Mouse (Mus musculus) limb, embryonic 10.5 days (tissue): ENCODE measurements around the gene BC049352. TPM values are rescaled to one million over a fixed set of nuclear protein-coding genes. Genes with fewer than 3 reads are reported as not detected.

ENCODE experiments used
- DNase-seq: peaks from one replicate; pipeline ENCODE4 v3.0.0-alpha.2; 2017; ENCODE audit warnings: low spot score
- H3K27ac ChIP-seq: fragments of 300-500 bp; sonication (generic); 2 replicates; pipeline ENCODE4 v1.5.1; 2016; ENCODE audit warnings: mild to moderate bottlenecking
- H3K27me3 ChIP-seq: fragments of 300-500 bp; sonication (generic); 2 replicates; pipeline ENCODE4 v1.6.1; 2016; ENCODE audit warnings: low read depth, mild to moderate bottlenecking; ENCODE audit not compliant: poor library complexity, severe bottlenecking
- H3K36me3 ChIP-seq: fragments of 300-500 bp; sonication (generic); 2 replicates; pipeline ENCODE4 v1.6.1; 2016; ENCODE audit warnings: mild to moderate bottlenecking, moderate library complexity
- H3K4me1 ChIP-seq: fragments of 300-500 bp; sonication (generic); 2 replicates; pipeline ENCODE4 v1.6.1; 2016
- H3K4me3 ChIP-seq: fragments of 300-500 bp; sonication (generic); 2 replicates; pipeline ENCODE4 v1.5.1; 2016; ENCODE audit warnings: mild to moderate bottlenecking, moderate library complexity
- H3K9me3 ChIP-seq: fragments of 300-500 bp; sonication (generic); replicated peaks from 2 replicates; pipeline ENCODE4 v1.6.1; 2016; ENCODE audit warnings: mild to moderate bottlenecking
- whole genome bisulfite sequencing: fragments of 180-500 bp; shearing (Covaris S2); methylation state at CpG from one replicate; pipeline ENCODE4 v1.1.7; 2016; 5-methylcytosine and 5-hydroxymethylcytosine counted together
- microRNA-seq: library from miRNA; unstranded; fragments of <30 nt; microRNA quantifications from one replicate; pipeline ENCODE4, GENCODE M21; 2017
- polyA plus RNA-seq: library from polyadenylated mRNA; unstranded; fragments of >200 nt; fragmentation: Nextera tagmentation; extraction: Ambion mirVana; gene quantifications from 2 replicates; pipeline ENCODE4 v1.2.1, GENCODE M21; 2016

BC049352 gene
- polyA plus RNA-seq, 1 experiment from 2014 or later, result not detected

GRCm38 (mm10) chr9:45299231-45300006 is 117.6 kb downstream of the BC049352 start:
- Histone ChIP-seq H3K27ac (no peak overlapping the region), H3K9me3 (no peaks in the 10 kb centered on the region), H3K4me3 (no peak overlapping the region), H3K27me3 (no peaks in the 10 kb centered on the region), H3K4me1 (peaks cover 5% of the 10 kb centered on the region), H3K36me3 (no peaks in the 10 kb centered on the region)
- 78% methylated on average over 11 of the region's 11 CpGs for WGBS
- peak; percentile 71 for DNase-seq

Small RNA genes lying within 50 kb of the gene (microRNA-seq; reads per million reads assigned to microRNA genes)
- not detected for gene Mir7086

Other genes with a start within 250 kb of the BC049352 start
- gene Ube4a, start 216.4 kb upstream of the BC049352 start, polyA plus RNA-seq, result 20.4 and 24.2 TPM in 2 replicates
- gene Cd3g, start 201.6 kb upstream of the BC049352 start, polyA plus RNA-seq, result not detected in 2 replicates
- gene Cd3d, start 200.2 kb upstream of the BC049352 start, polyA plus RNA-seq, result not detected in 2 replicates
- gene Cd3e, start 172.4 kb upstream of the BC049352 start, polyA plus RNA-seq, result not detected in 2 replicates
- gene Mpzl2, start 142.2 kb upstream of the BC049352 start, polyA plus RNA-seq, result 12.7 and 13.6 TPM in 2 replicates
- 4.2 and 4.6 TPM in 2 replicates for gene Mpzl3, start 126.8 kb upstream of the BC049352 start, polyA plus RNA-seq
- 6.3 and 12.2 TPM in 2 replicates for gene Jaml, start 102.8 kb upstream of the BC049352 start, polyA plus RNA-seq
- gene Scn2b, start 64.2 kb upstream of the BC049352 start, polyA plus RNA-seq, result 12.0 and 14.1 TPM in 2 replicates
- gene Scn4b, start 43.6 kb upstream of the BC049352 start, polyA plus RNA-seq, result 2.0 and 4.1 TPM in 2 replicates
- 0.26 and 0.43 TPM in 2 replicates for gene Tmprss4, start 22.1 kb downstream of the BC049352 start, polyA plus RNA-seq
- gene Il10ra, start 87.1 kb downstream of the BC049352 start, polyA plus RNA-seq, result 0.26 TPM in 2 replicates
- gene Tmprss13, start 137.1 kb downstream of the BC049352 start, polyA plus RNA-seq, result 0.51 and 0.95 TPM in 2 replicates
- gene Fxyd6, start 188.2 kb downstream of the BC049352 start, polyA plus RNA-seq, result 97.6 and 110 TPM in 2 replicates
- gene Fxyd2, start 217.7 kb downstream of the BC049352 start, polyA plus RNA-seq, result 0.69 and 0.84 TPM in 2 replicates
- gene Dscaml1, start 244.6 kb downstream of the BC049352 start, polyA plus RNA-seq, result 0.15 and 0.30 TPM in 2 replicates